Mouse (Mus musculus): ENCODE data around the gene Kremen2. TPM values are rescaled to one million over a fixed set of nuclear protein-coding genes. Genes with fewer than 3 reads are reported as not detected.
"Not testable (repeated sequence)": the region's sequence is repeated elsewhere in the genome, so short reads cannot be mapped to it uniquely, and the experiment has no call there.

The Kremen2 gene
- polyA plus RNA-seq, 1 experiment from 2014 or later: 1.5 TPM

GRCm38 (mm10) chr17:23776216-23776615 lies 30.6 kb upstream of the Kremen2 start:
- no peaks in the 10 kb centered on the region for H3K4me1 ChIP-seq
- H3K9ac ChIP-seq (replicated peaks): no peak overlapping the region
- H3K27ac ChIP-seq (replicated peaks): no peak overlapping the region
- 77% methylated on average over 10 of the region's 10 CpGs for WGBS
- H3K27me3 ChIP-seq: no peaks in the 10 kb centered on the region
- no peaks in the 10 kb centered on the region for H3K9me3 ChIP-seq
- no peak overlapping the region for H3K4me3 ChIP-seq
- no peak for ATAC-seq (ENCODE audit: low FRiP score, low read depth)
- no peak overlapping the region for H3K4me2 ChIP-seq (replicated peaks)
- H3K36me3 ChIP-seq: no peaks in the 10 kb centered on the region

- Histone ChIP-seq H3K9ac (replicated peaks) (no peak overlapping the region), H3K4me2 (replicated peaks) (no peak overlapping the region), H3K36me3 (0 out of 2 replicates have a peak, but pooled peaks cover under 1% of the 10 kb centered on the region), H3K4me3 (no peak overlapping the region), H3K27ac (replicated peaks) (no peak overlapping the region), H3K4me1 (peaks cover 13% of the 10 kb centered on the region), H3K9me3 (no peaks in the 10 kb centered on the region), H3K27me3 (no peaks in the 10 kb centered on the region)
- 0 out of 2 replicates have a peak, but pooled peaks have one; percentile 27 for ATAC-seq (ENCODE audit: low FRiP score, low read depth)
- WGBS: 6% methylated on average over 12 of the region's 12 CpGs
Observed at GRCm38 (mm10) chr17:23774090-23774489, 28.5 kb upstream of the Kremen2 start.

- peaks cover 13% of the 10 kb centered on the region for H3K4me1 ChIP-seq
- no peak overlapping the region for H3K4me3 ChIP-seq
- H3K27me3 ChIP-seq: no peaks in the 10 kb centered on the region
- H3K36me3 ChIP-seq: 0 out of 2 replicates have a peak, but pooled peaks cover 5% of the 10 kb centered on the region
- ATAC-seq (ENCODE audit: low FRiP score, low read depth): no peak
- no peak overlapping the region for H3K9ac ChIP-seq (replicated peaks)
- no peak overlapping the region for H3K4me2 ChIP-seq (replicated peaks)
- H3K9me3 ChIP-seq: no peaks in the 10 kb centered on the region
- WGBS: 71% methylated on average over 6 of the region's 6 CpGs
- H3K27ac ChIP-seq (replicated peaks): no peak overlapping the region
Observed at GRCm38 (mm10) chr17:23773676-23774075, 28.0 kb upstream of the Kremen2 start.

- peak overlapping the region; percentile 81; the same call in 1 of the 2 replicates for H3K4me3 ChIP-seq
Observed at GRCm38 (mm10) chr17:23772219-23772556, 26.6 kb upstream of the Kremen2 start.

GRCm38 (mm10) chr17:23771284-23772218 lies 25.9 kb upstream of the Kremen2 start, which contains the start of gene Flywch1:
Gene Flywch1 (minus strand): TSS chr17:23771602.
- peak; percentile 98 for ATAC-seq (ENCODE audit: low FRiP score, low read depth)
- no peaks in the 10 kb centered on the region for H3K9me3 ChIP-seq
- 0 out of 2 replicates have a peak, but pooled peaks cover 16% of the 10 kb centered on the region for H3K36me3 ChIP-seq
- peak within 1 kb of the TSS; percentile 90 for H3K9ac ChIP-seq (replicated peaks)
- peak within 1 kb of the TSS; percentile 59 for H3K4me2 ChIP-seq (replicated peaks)
- no peaks in the 10 kb centered on the region for H3K27me3 ChIP-seq
- H3K27ac ChIP-seq (replicated peaks): peak within 1 kb of the TSS; percentile 88
- peak within 1 kb of the TSS; percentile 81 for H3K4me3 ChIP-seq
- H3K4me1 ChIP-seq: peaks cover 13% of the 10 kb centered on the region
- WGBS: 4% methylated on average over 56 of the region's 58 CpGs

More at GRCm38 (mm10) chr17:23772219-23772556, 26.6 kb upstream of the Kremen2 start:
- Histone ChIP-seq H3K4me1 (peaks cover 13% of the 10 kb centered on the region), H3K36me3 (0 out of 2 replicates have a peak, but pooled peaks cover 12% of the 10 kb centered on the region), H3K4me2 (replicated peaks) (peak overlapping the region; percentile 59)
- not testable (repeated sequence) for H3K27ac ChIP-seq (replicated peaks); H3K9ac ChIP-seq (replicated peaks); ATAC-seq (ENCODE audit: low FRiP score, low read depth); H3K9me3 ChIP-seq; H3K27me3 ChIP-seq
- WGBS: 77% methylated on average over 2 of the region's 2 CpGs

- Histone ChIP-seq H3K27ac (replicated peaks) (peak overlapping the region; percentile 88), H3K9ac (replicated peaks) (peak overlapping the region; percentile 90), H3K4me1 (peaks cover 13% of the 10 kb centered on the region), H3K9me3 (no peaks in the 10 kb centered on the region), H3K4me2 (replicated peaks) (peak overlapping the region; percentile 59), H3K27me3 (no peaks in the 10 kb centered on the region), H3K36me3 (0 out of 2 replicates have a peak, but pooled peaks cover 18% of the 10 kb centered on the region), H3K4me3 (peak overlapping the region; percentile 81)
- ATAC-seq (ENCODE audit: low FRiP score, low read depth): no peak
- under 1% methylated on average over 19 of the region's 19 CpGs for WGBS
Observed at GRCm38 (mm10) chr17:23770896-23771283, 25.3 kb upstream of the Kremen2 start.

- Histone ChIP-seq H3K27ac (replicated peaks) (peak overlapping the region; percentile 88), H3K36me3 (peaks cover 22% of the 10 kb centered on the region), H3K4me3 (peak overlapping the region; percentile 81), H3K4me1 (peaks cover 13% of the 10 kb centered on the region), H3K27me3 (no peaks in the 10 kb centered on the region), H3K9me3 (no peaks in the 10 kb centered on the region), H3K9ac (replicated peaks) (peak overlapping the region; percentile 90), H3K4me2 (replicated peaks) (peak overlapping the region; percentile 59)
- 5% methylated on average over 2 of the region's 2 CpGs for WGBS
- no peak for ATAC-seq (ENCODE audit: low FRiP score, low read depth)
Observed at GRCm38 (mm10) chr17:23770493-23770892, 24.9 kb upstream of the Kremen2 start.

- Histone ChIP-seq H3K27ac (replicated peaks) (no peak overlapping the region), H3K9ac (replicated peaks) (no peak overlapping the region), H3K4me3 (no peak overlapping the region), H3K36me3 (peaks cover 64% of the 10 kb centered on the region), H3K27me3 (no peaks in the 10 kb centered on the region), H3K4me2 (replicated peaks) (no peak overlapping the region), H3K4me1 (no peaks in the 10 kb centered on the region), H3K9me3 (no peaks in the 10 kb centered on the region)
- 83% methylated on average over 11 of the region's 11 CpGs for WGBS
- no peak for ATAC-seq (ENCODE audit: low FRiP score, low read depth)
Observed at GRCm38 (mm10) chr17:23762976-23763375, 17.3 kb upstream of the Kremen2 start.

- WGBS: 96% methylated on average over 3 of the region's 3 CpGs
Observed at GRCm38 (mm10) chr17:23761155-23761554, 15.5 kb upstream of the Kremen2 start.

GRCm38 (mm10) chr17:23760231-23760630 lies 14.6 kb upstream of the Kremen2 start:
- Histone ChIP-seq H3K9me3 (no peaks in the 10 kb centered on the region), H3K27ac (replicated peaks) (no peak overlapping the region), H3K36me3 (peaks cover 81% of the 10 kb centered on the region), H3K27me3 (no peaks in the 10 kb centered on the region), H3K4me1 (no peaks in the 10 kb centered on the region), H3K4me3 (no peak overlapping the region), H3K9ac (replicated peaks) (no peak overlapping the region), H3K4me2 (replicated peaks) (no peak overlapping the region)
- WGBS: 93% methylated on average over 9 of the region's 9 CpGs
- ATAC-seq (ENCODE audit: low FRiP score, low read depth): no peak

More at GRCm38 (mm10) chr17:23761155-23761554, 15.5 kb upstream of the Kremen2 start:
- no peak overlapping the region for H3K27ac ChIP-seq (replicated peaks)
- no peaks in the 10 kb centered on the region for H3K27me3 ChIP-seq
- no peak overlapping the region for H3K4me2 ChIP-seq (replicated peaks)
- no peaks in the 10 kb centered on the region for H3K4me1 ChIP-seq
- H3K9ac ChIP-seq (replicated peaks): no peak overlapping the region
- ATAC-seq (ENCODE audit: low FRiP score, low read depth): no peak
- H3K36me3 ChIP-seq: peaks cover 78% of the 10 kb centered on the region
- no peak overlapping the region for H3K4me3 ChIP-seq
- H3K9me3 ChIP-seq: no peaks in the 10 kb centered on the region

GRCm38 (mm10) chr17:23758801-23759200 lies 13.2 kb upstream of the Kremen2 start:
- Histone ChIP-seq H3K27ac (replicated peaks) (no peak overlapping the region), H3K27me3 (no peaks in the 10 kb centered on the region), H3K36me3 (peaks cover 92% of the 10 kb centered on the region), H3K9ac (replicated peaks) (no peak overlapping the region), H3K4me1 (no peaks in the 10 kb centered on the region), H3K4me2 (replicated peaks) (no peak overlapping the region), H3K9me3 (no peaks in the 10 kb centered on the region), H3K4me3 (no peak overlapping the region)
- 67% methylated on average over 8 of the region's 8 CpGs for WGBS
- no peak for ATAC-seq (ENCODE audit: low FRiP score, low read depth)

GRCm38 (mm10) chr17:23757581-23757980 lies 11.9 kb upstream of the Kremen2 start:
- no peak for ATAC-seq (ENCODE audit: low FRiP score, low read depth)
- Histone ChIP-seq H3K4me2 (replicated peaks) (no peak overlapping the region), H3K9ac (replicated peaks) (no peak overlapping the region), H3K4me3 (no peak overlapping the region), H3K27ac (replicated peaks) (no peak overlapping the region), H3K4me1 (no peaks in the 10 kb centered on the region), H3K9me3 (no peaks in the 10 kb centered on the region), H3K36me3 (peaks cover 96% of the 10 kb centered on the region), H3K27me3 (no peaks in the 10 kb centered on the region)
- WGBS: 96% methylated on average over 9 of the region's 9 CpGs

All from midbrain, embryonic 12.5 days (tissue).